Mouse (Mus musculus) telencephalon, adult 2 months (tissue): ENCODE data around the gene Xpa.
A peak's percentile ranks its signal among the peaks of the same experiment; 100 is the strongest.
"Not testable (repeated sequence)": the region's sequence is repeated elsewhere in the genome, so short reads cannot be mapped to it uniquely, and the experiment has no call there.

ENCODE experiments used
- DNase-seq: peaks from one replicate; pipeline ENCODE4 v3.0.0-alpha.2; 2011; ENCODE audit warnings: low read depth, low spot score

The Xpa gene

GRCm38 (mm10) chr4:46195781-46196487, at the start of gene Xpa:
Xpa (minus strand) TSS chr4:46196311.
- DNase-seq = peak; percentile 97

GRCm38 (mm10) chr4:46235871-46236270, 39.8 kb upstream of the Xpa start:
- no peak for DNase-seq

- no peak for DNase-seq
Measured at GRCm38 (mm10) chr4:46234739-46235138, 38.6 kb upstream of the Xpa start.

GRCm38 (mm10) chr4:46226972-46227535, 30.9 kb upstream of the Xpa start:
- no peak for DNase-seq

GRCm38 (mm10) chr4:46221090-46221489, 25.0 kb upstream of the Xpa start:
- DNase-seq = no peak

GRCm38 (mm10) chr4:46202562-46203126, 6.5 kb upstream of the Xpa start:
- no peak for DNase-seq

- peak; percentile 60 for DNase-seq
Measured at GRCm38 (mm10) chr4:46201834-46202561, 5.9 kb upstream of the Xpa start.

- DNase-seq = no peak
Measured at GRCm38 (mm10) chr4:46198064-46198463, 2.0 kb upstream of the Xpa start.

- DNase-seq = peak; percentile 73
Measured at GRCm38 (mm10) chr4:46196513-46196912, 402 bp upstream of the Xpa start.

GRCm38 (mm10) chr4:46192011-46192410, 4.1 kb downstream of the Xpa start:
- DNase-seq = not testable (repeated sequence)

GRCm38 (mm10) chr4:46186466-46186865, 9.6 kb downstream of the Xpa start:
- no peak for DNase-seq

- no peak for DNase-seq
Measured at GRCm38 (mm10) chr4:46185890-46186289, 10.2 kb downstream of the Xpa start.

- DNase-seq = no peak
Measured at GRCm38 (mm10) chr4:46185423-46185822, 10.7 kb downstream of the Xpa start.

- DNase-seq = no peak
Measured at GRCm38 (mm10) chr4:46182181-46182580, 13.9 kb downstream of the Xpa start.

- no peak for DNase-seq
Measured at GRCm38 (mm10) chr4:46181168-46181567, 14.9 kb downstream of the Xpa start.

- DNase-seq = no peak
Measured at GRCm38 (mm10) chr4:46177496-46177895, 18.6 kb downstream of the Xpa start.

- DNase-seq = no peak
Measured at GRCm38 (mm10) chr4:46177018-46177417, 19.1 kb downstream of the Xpa start.

GRCm38 (mm10) chr4:46176313-46176712, 19.8 kb downstream of the Xpa start:
- no peak for DNase-seq

GRCm38 (mm10) chr4:46171761-46172160, 24.4 kb downstream of the Xpa start:
- no peak for DNase-seq

- no peak for DNase-seq
Measured at GRCm38 (mm10) chr4:46165831-46166230, 30.3 kb downstream of the Xpa start.

GRCm38 (mm10) chr4:46164027-46164426, 32.1 kb downstream of the Xpa start:
- DNase-seq = no peak

- DNase-seq = no peak
Measured at GRCm38 (mm10) chr4:46151903-46152544, 44.1 kb downstream of the Xpa start.
